ENCODE assay signal across 8 mouse cellular contexts in the genomic region with DNA sequence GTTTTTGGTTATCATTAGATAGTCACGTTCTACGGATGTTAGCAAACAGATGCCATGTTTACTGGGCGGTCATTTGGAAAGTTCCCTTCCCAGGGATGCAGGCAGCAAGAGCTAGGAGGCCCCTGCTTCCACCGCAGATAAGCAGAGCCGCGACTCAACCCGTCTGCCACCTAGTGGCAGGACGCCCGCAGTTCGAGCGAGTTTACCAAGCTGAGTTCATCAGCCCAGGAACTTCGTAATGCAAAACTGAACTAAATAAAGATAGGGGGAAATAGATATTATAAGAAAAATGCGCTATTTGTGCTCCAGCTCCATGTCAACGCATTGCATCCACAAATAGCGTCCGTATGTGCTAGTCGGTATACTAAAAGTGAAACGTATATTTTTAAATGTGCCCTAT. TPM values are rescaled to one million over a fixed set of nuclear protein-coding genes. Genes with fewer than 3 reads are reported as not detected.
DNase-seq lines count a peak whose midpoint lies in the region; ATAC-seq lines count a peak whose summit lies in the region.

No protein-coding gene starts in this region.

- ATAC-seq in hindbrain, embryonic 16.5 days = peak; percentile 92
- ATAC-seq in midbrain, embryonic 11.5 days (ENCODE audit: low FRiP score) = no peak

- no peaks in the 10 kb centered on the region for H3K4me1 ChIP-seq in hindbrain, embryonic 16.5 days (ENCODE audit: control insufficient read depth, insufficient read depth, low read depth, low read length)
- no peaks in the 10 kb centered on the region for H3K4me1 ChIP-seq in midbrain, embryonic 11.5 days (ENCODE audit: control insufficient read depth, insufficient read depth, low read length)

- no peaks in the 10 kb centered on the region for H3K36me3 ChIP-seq in hindbrain, embryonic 16.5 days (ENCODE audit: control insufficient read depth, insufficient read depth, low read length)
- no peaks in the 10 kb centered on the region for H3K36me3 ChIP-seq in midbrain, embryonic 11.5 days (ENCODE audit: control insufficient read depth, insufficient read depth, low read length)

- H3K9me3 ChIP-seq in hindbrain, embryonic 16.5 days (ENCODE audit: control insufficient read depth, low read length) = no peaks in the 10 kb centered on the region
- H3K9me3 ChIP-seq in midbrain, embryonic 11.5 days (ENCODE audit: control insufficient read depth, low read length) = no peaks in the 10 kb centered on the region

- H3K27me3 ChIP-seq in hindbrain, embryonic 16.5 days (replicated peaks; ENCODE audit: control insufficient read depth, insufficient read depth, low read length) = no peaks in the 10 kb centered on the region
- no peaks in the 10 kb centered on the region for H3K27me3 ChIP-seq in midbrain, embryonic 11.5 days (ENCODE audit: control insufficient read depth, insufficient read depth, low read length)

- no peak overlapping the region for H3K27ac ChIP-seq in hindbrain, embryonic 16.5 days (ENCODE audit: low read depth, low read length)
- no peak overlapping the region for H3K27ac ChIP-seq in midbrain, embryonic 11.5 days (ENCODE audit: low read depth, low read length)

- DNase-seq in WW6 (ENCODE audit: low read depth, low spot score) = peak; percentile 33
- DNase-seq in cerebellum, adult 8-10 months = peak; percentile 57
- DNase-seq in frontal cortex, postnatal 14 days (ENCODE audit: low spot score in 2 of 2) = peak; percentile 80 to 90
- peak; percentile 70 to 84 for DNase-seq in left cerebral cortex, adult 8-10 months (ENCODE audit: low spot score in 2 of 2)
- peak; percentile 96 for DNase-seq in midbrain, embryonic 11.5 days (ENCODE audit: low spot score, missing footprints)
- DNase-seq in right cerebral cortex, postnatal 4 days = peak; percentile 88
- DNase-seq in MN1 (ENCODE audit: low spot score) = no peak

- H3K9ac ChIP-seq in hindbrain, embryonic 16.5 days (ENCODE audit: low read depth, low read length) = no peak overlapping the region
- no peak overlapping the region for H3K9ac ChIP-seq in midbrain, embryonic 11.5 days (ENCODE audit: low read length)

- H3K4me3 ChIP-seq in hindbrain, embryonic 16.5 days (ENCODE audit: low read length) = no peak overlapping the region
- H3K4me3 ChIP-seq in midbrain, embryonic 11.5 days (ENCODE audit: low read depth, low read length) = no peak overlapping the region

- WGBS in hindbrain, embryonic 16.5 days = 18% methylated on average over 18 of the region's 18 CpGs
- WGBS in midbrain, embryonic 11.5 days = 22% methylated on average over 18 of the region's 18 CpGs

- H3K4me2 ChIP-seq in hindbrain, embryonic 16.5 days (ENCODE audit: low read length) = no peak overlapping the region
- no peak overlapping the region for H3K4me2 ChIP-seq in midbrain, embryonic 11.5 days

RNA-seq across cellular contexts. Expression of a gene that starts 37.5 kb away (rescaled TPM):
- 0.16 TPM in 1 of 2 replicates, not detected in the other for polyA plus RNA-seq in hindbrain, embryonic 16.5 days (2015; fragmentation: Nextera tagmentation; extraction: Ambion mirVana)
- under 1 TPM; 0.36 to 0.81 (median 0.56) TPM for total RNA-seq in left cerebral cortex, adult 8-10 months (2022)
- polyA plus RNA-seq in midbrain, embryonic 11.5 days (2014; fragmentation: Nextera tagmentation; extraction: Ambion mirVana) = 0.11 TPM in 1 of 2 replicates, not detected in the other
